Mouse (Mus musculus): ENCODE measurements around the gene Plvap. TPM values are rescaled to one million over a fixed set of nuclear protein-coding genes. Genes with fewer than 3 reads are reported as not detected.
"Not testable (repeated sequence)": the region's sequence is repeated elsewhere in the genome, so short reads cannot be mapped to it uniquely, and the experiment has no call there.

Plvap gene
- polyA plus RNA-seq, 1 experiment from 2014 or later: 20.8 TPM

DNA sequence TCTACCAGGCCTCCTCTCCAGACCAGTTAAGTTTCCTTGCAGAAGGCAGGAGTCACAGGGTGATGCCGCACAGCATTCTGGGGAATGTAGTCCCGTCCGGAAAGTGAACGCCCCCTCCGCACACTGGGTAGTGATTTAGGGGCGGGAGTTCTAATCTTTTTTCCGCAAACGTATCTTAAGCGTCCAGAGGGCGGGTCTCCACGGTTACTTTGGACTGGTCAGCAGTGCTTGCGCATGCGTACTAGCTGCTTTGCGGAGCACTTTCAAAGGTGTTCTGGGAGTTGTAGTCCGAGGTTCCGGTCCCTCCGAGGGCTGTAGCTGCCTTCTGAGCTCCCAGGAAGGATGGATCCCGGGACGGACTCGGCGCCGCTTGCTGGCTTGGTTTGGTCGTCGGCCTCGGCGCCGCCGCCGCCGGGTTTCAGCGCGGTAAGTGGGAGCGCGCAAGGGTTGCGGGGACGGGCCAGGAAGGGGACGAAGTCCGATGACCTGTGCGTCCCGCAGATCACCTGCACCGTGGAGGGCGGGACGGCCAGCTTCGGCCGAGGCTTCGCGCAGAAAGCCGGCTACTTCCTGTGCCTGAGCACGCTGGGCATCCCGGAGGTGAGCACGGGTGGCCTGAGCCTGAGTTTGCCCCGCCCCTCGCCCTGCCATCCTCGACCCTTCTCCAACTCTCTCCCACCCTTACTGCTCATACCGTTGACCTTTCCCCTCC, 31.2 kb upstream of the Plvap start, which contains the start of gene Mvb12a:
Gene Mvb12a (plus strand): TSS at position 291 of the 712 bp plus-strand sequence.
- peak within 1 kb of the TSS; percentile 90 for H3K4me2 ChIP-seq
- H3K27ac ChIP-seq (replicated peaks): peak within 1 kb of the TSS; percentile 43; the same call in 1 of the 2 replicates
- peaks cover 10% of the 10 kb centered on the region for H3K27me3 ChIP-seq
- peaks cover 26% of the 10 kb centered on the region for H3K36me3 ChIP-seq
- no peaks in the 10 kb centered on the region for H3K9me3 ChIP-seq
- peak within 1 kb of the TSS; percentile 86 for H3K9ac ChIP-seq
- under 1% methylated on average over 54 of the region's 55 CpGs for WGBS
- peak; percentile 96 for ATAC-seq (ENCODE audit: low read depth)
- H3K4me1 ChIP-seq (replicated peaks): peaks cover 11% of the 10 kb centered on the region
- peak within 1 kb of the TSS; percentile 80 for H3K4me3 ChIP-seq

DNA sequence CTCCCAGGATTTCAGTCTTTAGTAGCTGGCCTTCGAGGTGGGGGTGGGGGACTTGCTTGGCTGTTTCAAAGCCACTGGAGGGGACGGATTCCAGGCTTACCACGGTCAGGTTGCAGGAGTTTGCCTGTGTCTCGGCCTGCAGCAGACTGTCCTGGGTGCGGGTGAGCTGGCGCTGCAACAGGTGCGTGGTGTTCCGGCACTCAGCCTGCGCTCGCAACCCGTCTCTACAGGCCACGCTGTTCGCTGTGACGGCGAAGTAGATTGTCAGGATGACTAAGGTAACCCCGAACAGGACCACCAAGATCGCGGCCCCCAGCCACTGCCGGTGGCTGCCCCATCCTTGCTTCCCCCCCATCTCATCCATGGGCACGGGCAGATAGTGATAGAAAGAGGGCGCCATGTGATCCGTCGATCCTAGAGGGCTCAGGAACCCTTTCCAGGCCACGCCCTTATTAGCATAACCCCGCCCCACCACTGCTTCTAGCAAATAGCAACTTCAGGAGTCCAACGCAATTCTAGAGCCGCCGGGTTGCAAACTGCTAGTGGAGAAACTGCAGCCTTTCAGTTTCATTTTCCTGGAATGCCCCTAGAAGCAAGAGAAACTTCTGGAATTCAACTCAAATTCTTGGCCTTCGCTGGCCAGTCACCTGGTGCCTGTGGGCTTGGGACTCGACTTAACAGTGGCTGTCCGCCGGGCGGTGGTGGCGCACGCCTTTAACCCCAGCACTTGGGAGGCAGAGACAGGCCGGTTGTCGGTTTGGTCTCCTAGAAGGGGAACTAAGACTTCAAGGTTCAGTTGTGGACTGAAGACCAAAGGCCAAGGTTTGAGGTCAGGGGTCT, 25.7 kb upstream of the Plvap start, which contains the start of gene Bst2:
Gene Bst2 (minus strand): TSS at position 429 of the 840 bp plus-strand sequence.
- H3K36me3 ChIP-seq: no peaks in the 10 kb centered on the region
- H3K9ac ChIP-seq: peak within 1 kb of the TSS; percentile 47; the same call in 1 of the 2 replicates
- H3K4me2 ChIP-seq: peak within 1 kb of the TSS; percentile 53
- H3K9me3 ChIP-seq: no peaks in the 10 kb centered on the region
- H3K4me1 ChIP-seq (replicated peaks): peaks cover 9% of the 10 kb centered on the region
- 3% methylated on average over 37 of the region's 37 CpGs for WGBS
- no peak for ATAC-seq (ENCODE audit: low read depth)
- peak within 1 kb of the TSS; percentile 33 for H3K4me3 ChIP-seq
- H3K27me3 ChIP-seq: peaks cover 37% of the 10 kb centered on the region
- no peak within 1 kb of the TSS for H3K27ac ChIP-seq (replicated peaks)

DNA sequence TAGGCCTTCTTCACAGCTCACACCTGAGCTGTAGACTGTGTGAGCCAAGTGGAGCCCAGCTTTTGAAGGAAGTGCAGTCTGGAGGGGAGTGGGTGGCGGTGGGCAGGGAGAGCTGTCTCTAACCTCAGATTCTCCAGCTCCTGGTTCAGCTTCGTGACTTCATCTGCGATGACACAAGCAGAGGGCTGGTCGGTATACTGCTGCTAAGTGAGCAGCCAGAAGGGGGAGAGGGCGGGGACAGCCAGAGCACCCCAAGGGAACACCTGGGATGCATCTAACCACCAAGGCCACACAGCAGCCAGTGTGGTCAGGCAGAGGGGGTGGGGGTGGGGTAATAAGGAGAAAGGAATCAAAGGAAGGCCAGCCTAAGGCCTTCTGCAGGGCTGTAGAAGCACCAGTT, 24.1 kb upstream of the Plvap start:
- no peak for ATAC-seq (ENCODE audit: low read depth)
- Histone ChIP-seq H3K27me3 (peaks cover 37% of the 10 kb centered on the region), H3K27ac (replicated peaks) (no peak overlapping the region), H3K9me3 (no peaks in the 10 kb centered on the region), H3K36me3 (no peaks in the 10 kb centered on the region), H3K4me1 (replicated peaks) (peaks cover 9% of the 10 kb centered on the region), H3K9ac (no peak overlapping the region), H3K4me2 (no peak overlapping the region), H3K4me3 (no peak overlapping the region)
- 70% methylated on average over 5 of the region's 5 CpGs for WGBS

DNA sequence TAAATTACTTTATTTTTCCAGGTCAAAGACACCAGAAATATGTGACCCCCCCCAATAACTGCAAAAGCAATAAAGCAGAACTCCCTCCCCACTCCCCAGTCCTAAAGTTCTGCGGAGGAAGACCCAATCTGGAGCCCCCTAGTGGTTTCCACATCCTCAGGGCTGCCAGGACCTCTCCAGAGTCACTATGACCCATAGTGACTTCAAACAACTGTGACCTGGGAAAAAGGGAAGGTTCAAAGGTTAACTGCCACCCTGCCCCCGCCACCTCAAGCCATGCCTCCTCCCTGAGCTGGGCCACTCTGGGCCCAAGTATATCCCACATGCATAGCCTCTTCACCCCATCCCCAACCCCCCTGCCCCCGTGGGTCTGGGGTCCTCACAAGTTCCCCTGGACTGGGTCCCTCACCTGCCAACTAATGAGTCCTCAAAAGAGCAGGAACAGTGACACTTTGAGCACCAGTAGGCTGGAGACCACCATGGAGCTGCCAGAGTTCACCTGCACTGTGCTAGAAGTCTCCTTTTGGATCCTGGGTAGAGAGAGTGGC, 22.8 kb upstream of the Plvap start:
- H3K4me1 ChIP-seq (replicated peaks): peaks cover 9% of the 10 kb centered on the region
- 32% methylated on average over 3 of the region's 3 CpGs for WGBS
- no peak overlapping the region for H3K9ac ChIP-seq
- no peak overlapping the region for H3K27ac ChIP-seq (replicated peaks)
- no peaks in the 10 kb centered on the region for H3K36me3 ChIP-seq
- no peak for ATAC-seq (ENCODE audit: low read depth)
- no peak overlapping the region for H3K4me2 ChIP-seq
- H3K9me3 ChIP-seq: no peaks in the 10 kb centered on the region
- H3K27me3 ChIP-seq: peaks cover 33% of the 10 kb centered on the region
- no peak overlapping the region for H3K4me3 ChIP-seq

DNA sequence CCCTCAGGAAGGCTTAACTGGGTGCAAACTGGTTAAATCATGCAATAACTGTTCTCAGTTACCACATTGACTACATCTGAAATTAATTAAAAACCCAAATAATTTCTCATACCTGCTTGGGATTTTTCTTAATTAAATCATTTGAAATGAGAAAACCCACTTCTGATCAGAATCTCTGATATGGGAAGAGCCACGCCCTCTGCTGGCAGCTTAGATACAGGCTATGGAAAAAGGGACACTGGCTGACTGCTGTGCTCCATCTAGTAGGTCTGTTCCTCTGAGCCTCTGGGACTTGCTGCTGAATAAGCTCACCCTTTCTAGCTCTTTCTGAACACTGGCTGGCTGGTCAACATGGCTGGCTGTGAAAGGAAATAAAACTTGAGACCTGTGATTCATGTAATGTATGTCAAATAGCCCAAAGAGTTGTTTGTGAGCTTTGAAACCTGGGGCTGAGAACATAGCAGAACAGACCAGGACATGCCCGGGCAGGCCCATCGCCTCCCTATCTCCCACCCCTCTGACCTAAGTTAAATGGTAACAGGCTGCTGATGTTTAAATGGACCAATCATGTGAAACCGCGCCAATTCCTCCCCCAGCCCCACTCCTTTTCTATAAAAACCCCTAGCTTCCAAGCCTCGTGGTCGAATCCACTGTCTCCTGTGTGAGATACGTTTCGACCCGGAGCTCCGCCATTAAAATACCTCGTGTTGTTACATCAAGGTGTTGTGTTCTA, 19.3 kb upstream of the Plvap start:
- H3K36me3 ChIP-seq; H3K27ac ChIP-seq (replicated peaks); H3K9ac ChIP-seq; ATAC-seq (ENCODE audit: low read depth); H3K4me1 ChIP-seq (replicated peaks); H3K4me3 ChIP-seq; H3K4me2 ChIP-seq; H3K9me3 ChIP-seq: not testable (repeated sequence)
- WGBS: 62% methylated on average over 6 of the region's 12 CpGs
- peaks cover 36% of the 10 kb centered on the region for H3K27me3 ChIP-seq

DNA sequence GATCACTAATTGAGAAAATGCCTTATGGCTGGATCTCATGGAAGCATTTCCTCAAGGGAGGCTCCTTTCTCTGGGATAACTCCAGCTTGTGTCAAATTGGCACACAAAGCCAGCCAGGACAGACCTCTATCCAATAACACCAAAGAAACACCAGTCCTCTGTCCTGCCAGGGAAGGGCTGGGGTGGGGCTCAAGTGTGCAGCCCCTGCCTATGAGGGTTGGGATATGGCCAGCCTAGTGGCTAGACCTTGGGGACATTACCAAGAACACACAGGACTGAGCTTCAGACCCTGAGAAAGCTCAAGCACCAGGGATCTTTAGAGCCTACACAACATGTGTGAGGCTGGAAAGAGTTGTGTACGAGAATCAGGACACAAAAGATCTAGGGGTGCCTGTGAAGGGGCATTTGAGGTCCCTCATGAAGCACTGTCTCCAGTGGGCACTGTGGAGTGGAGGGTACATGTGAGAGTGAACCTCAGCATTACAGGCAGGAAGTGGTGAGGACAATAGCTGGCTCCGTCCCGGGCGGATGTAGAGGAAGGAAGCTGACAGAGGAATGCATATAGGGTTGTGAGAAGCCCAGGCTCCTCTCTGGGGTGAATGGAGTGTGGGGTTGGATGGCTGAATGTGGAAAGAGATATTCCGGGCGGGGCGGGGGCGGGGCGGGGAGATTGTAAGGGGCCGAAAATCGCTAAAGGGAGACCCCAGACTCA, 17.0 kb upstream of the Plvap start:
- Histone ChIP-seq H3K4me2 (no peak overlapping the region), H3K36me3 (no peaks in the 10 kb centered on the region), H3K4me1 (replicated peaks) (peaks cover 15% of the 10 kb centered on the region), H3K27me3 (peaks cover 51% of the 10 kb centered on the region), H3K4me3 (no peak overlapping the region), H3K9me3 (no peaks in the 10 kb centered on the region), H3K27ac (replicated peaks) (peak overlapping the region; percentile 68), H3K9ac (no peak overlapping the region)
- ATAC-seq (ENCODE audit: low read depth): no peak
- 84% methylated on average over 11 of the region's 11 CpGs for WGBS

DNA sequence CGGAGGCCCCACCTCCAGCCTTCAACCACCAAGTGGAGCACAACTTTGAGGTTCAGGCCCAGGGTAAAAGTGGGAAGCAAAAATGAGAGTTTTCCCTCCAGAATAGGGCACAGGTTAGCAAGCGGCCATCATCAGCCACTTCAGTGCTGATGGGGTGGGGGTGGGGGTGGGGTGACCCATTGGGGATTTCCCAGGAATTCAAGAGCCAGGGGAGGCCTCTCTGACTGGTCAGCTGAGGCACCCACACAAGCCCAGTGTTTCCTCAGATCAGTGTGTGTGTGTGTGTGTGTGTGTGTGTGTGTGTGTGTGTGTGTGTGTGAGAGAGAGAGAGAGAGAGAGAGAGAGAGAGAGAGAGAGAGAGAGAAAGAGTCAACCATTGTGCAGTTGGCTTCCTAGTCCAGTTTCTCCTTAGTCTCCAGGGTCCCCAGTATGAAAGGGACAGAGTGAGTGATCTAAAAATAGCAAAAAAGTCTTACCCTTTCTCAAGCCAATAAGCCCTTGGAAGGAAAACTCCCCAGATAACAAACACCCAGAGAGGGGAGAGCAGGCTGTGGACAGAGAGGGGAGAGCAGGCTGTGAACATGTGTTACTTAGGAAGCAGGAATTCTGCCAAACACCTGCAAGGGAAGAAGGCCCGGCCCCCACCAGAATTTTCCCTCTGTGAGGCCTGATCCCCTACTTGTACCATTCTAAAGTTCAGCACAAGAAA, 15.8 kb upstream of the Plvap start:
- Histone ChIP-seq H3K9ac (no peak overlapping the region), H3K27ac (replicated peaks) (0 out of 2 replicates have a peak overlapping the region, but pooled peaks have one; percentile 23), H3K27me3 (peaks cover 61% of the 10 kb centered on the region), H3K9me3 (no peaks in the 10 kb centered on the region), H3K4me1 (replicated peaks) (peaks cover 15% of the 10 kb centered on the region), H3K4me2 (no peak overlapping the region), H3K4me3 (no peak overlapping the region), H3K36me3 (no peaks in the 10 kb centered on the region)
- no peak for ATAC-seq (ENCODE audit: low read depth)
- WGBS: 54% methylated on average over 3 of the region's 3 CpGs

DNA sequence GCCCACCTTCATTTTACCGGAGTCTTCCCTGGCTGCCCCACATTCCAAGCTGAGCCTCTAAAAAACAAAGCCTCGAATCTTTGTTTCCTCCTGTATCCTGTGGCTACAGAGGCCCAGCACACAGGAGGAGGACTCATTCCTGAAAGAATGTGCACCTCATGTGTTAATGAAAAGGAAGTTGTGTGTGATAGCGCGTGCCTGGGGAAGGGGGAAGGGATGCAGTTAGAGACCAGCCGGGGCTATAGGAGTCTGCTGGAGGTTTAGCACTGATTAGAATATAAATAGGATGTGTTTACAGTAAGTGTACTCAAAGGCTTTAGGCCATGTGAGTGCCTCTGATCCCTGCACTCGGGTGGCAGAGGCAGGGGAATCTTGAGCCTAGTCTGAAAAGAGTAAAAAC, 14.7 kb upstream of the Plvap start:
- Histone ChIP-seq H3K36me3 (no peaks in the 10 kb centered on the region), H3K9ac (no peak overlapping the region)
- WGBS: 6% methylated on average over 6 of the region's 6 CpGs

DNA sequence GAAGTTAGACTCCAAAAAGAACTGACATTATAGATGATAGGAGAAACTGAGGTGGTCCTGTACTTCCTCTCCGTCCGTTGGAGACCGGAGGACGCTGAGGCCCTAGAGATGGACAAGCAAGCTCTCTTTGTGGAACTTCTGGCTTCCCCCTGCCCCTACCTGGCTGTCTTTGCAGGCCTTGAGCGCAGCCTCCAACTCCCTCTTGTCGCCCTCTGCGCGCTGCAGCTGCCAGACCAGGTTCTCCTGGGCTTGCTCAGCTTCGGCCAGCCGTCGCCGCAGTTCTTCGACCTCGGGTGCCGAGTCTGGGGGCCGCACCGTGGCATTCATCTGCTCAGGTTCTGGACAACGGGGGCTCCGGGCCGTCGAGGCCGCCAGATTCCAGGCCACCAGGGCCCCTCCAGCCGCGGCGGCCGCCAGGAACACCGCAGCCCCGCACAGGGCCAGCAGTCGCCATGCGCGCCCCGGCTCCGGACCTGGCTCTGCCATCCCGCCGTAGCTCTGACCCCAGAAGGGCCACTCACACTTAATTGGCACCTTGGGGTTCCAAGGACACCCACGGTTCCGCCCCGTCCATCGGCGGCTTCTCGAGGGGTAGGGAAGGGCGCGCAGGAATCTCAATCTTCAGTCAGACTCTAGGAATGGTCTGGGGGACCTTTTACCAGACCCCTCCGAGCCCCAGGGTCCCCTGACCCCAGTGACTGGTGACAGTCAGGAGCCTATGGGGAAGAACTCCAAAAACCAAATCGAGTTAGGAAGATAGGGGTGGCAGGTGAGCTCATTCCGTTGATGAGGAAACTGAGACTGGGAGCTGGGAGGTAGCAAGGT, 13.9 kb upstream of the Plvap start, which contains the start of gene Ccdc194:
Gene Ccdc194 (minus strand): TSS at position 486 of the 825 bp plus-strand sequence.
- Histone ChIP-seq H3K9me3 (no peaks in the 10 kb centered on the region), H3K4me3 (no peak within 1 kb of the TSS), H3K27me3 (peaks cover 66% of the 10 kb centered on the region), H3K36me3 (no peaks in the 10 kb centered on the region), H3K27ac (replicated peaks) (0 out of 2 replicates have a peak within 1 kb of the TSS, but pooled peaks have one; percentile 23), H3K9ac (0 out of 2 replicates have a peak within 1 kb of the TSS, but pooled peaks have one; percentile 17), H3K4me1 (replicated peaks) (peaks cover 22% of the 10 kb centered on the region), H3K4me2 (peak within 1 kb of the TSS; percentile 29)
- WGBS: 9% methylated on average over 46 of the region's 46 CpGs
- no peak for ATAC-seq (ENCODE audit: low read depth)

More for the DNA sequence above, 14.7 kb upstream of the Plvap start:
- peaks cover 63% of the 10 kb centered on the region for H3K27me3 ChIP-seq
- H3K4me1 ChIP-seq (replicated peaks): peaks cover 22% of the 10 kb centered on the region
- no peaks in the 10 kb centered on the region for H3K9me3 ChIP-seq
- H3K4me2 ChIP-seq: no peak overlapping the region
- no peak overlapping the region for H3K27ac ChIP-seq (replicated peaks)
- H3K4me3 ChIP-seq: no peak overlapping the region
- no peak for ATAC-seq (ENCODE audit: low read depth)

DNA sequence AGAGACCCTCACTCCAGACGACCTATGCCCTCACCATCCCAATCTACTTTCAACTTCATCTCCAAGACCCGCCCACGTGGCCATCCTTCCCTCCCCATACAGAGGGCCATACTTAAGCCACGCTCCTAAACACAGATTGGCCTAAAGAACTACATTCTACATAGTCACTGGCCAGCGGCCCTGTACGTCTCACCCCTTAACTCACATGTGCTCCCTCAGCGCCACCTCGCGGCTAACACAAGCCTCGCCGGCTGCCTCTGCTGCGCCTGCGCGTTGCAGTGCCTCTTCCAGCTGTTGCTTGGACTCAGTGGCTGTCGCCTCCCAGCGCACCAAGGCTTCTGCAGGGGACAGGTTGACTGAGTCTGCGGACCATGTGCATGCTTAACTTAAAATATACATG, 10.1 kb upstream of the Plvap start:
- Histone ChIP-seq H3K4me2 (peak overlapping the region; percentile 27; the same call in 1 of the 2 replicates), H3K9me3 (no peaks in the 10 kb centered on the region), H3K4me3 (no peak overlapping the region), H3K9ac (no peak overlapping the region), H3K36me3 (no peaks in the 10 kb centered on the region), H3K4me1 (replicated peaks) (peaks cover 29% of the 10 kb centered on the region), H3K27me3 (peaks cover 50% of the 10 kb centered on the region), H3K27ac (replicated peaks) (no peak overlapping the region)
- WGBS: 7% methylated on average over 17 of the region's 17 CpGs
- peak; percentile 81 for ATAC-seq (ENCODE audit: low read depth)
